Mouse (Mus musculus) embryonic stem cell, embryonic (primary cell): ENCODE measurements around the gene Snap25.

ENCODE experiments used
- CTCF ChIA-PET, 4 experiments: fragments of 300-600 bp in 2 of 4; fragments of 350-600 bp in 2 of 4; sonication (Branson Sonifier 250); formaldehyde crosslinking; loops; one replicate each; lab custom pipeline; 2022; ENCODE audit warnings: inconsistent platforms in 2 of 4; lab: Charles Lee
- POLR2A ChIA-PET, 4 experiments: fragments of 300-600 bp in 2 of 4; fragments of 350-600 bp in 2 of 4; sonication (Branson Sonifier 250); formaldehyde crosslinking; loops; one replicate each; lab custom pipeline; 2022; ENCODE audit warnings: antibody characterized with exemption in 4 of 4, inconsistent platforms in 1 of 4; lab: Charles Lee

Gene Snap25

GRCm38 (mm10) chr2:136778674-136779073 is 65.4 kb downstream of the Snap25 start:
- POLR2A ChIA-PET: interaction anchor here in 2 of 4 experiments (0.7 to 1.5 kb wide), 4 partner anchors 8 to 113 kb away, joined by 3 to 5 read pairs (median 4); partner anchors contain the start of genes AL731706.1 (in 2 of the 2), Mkks (in 2 of the 2) and Slx4ip (in 2 of the 2)
- CTCF ChIA-PET: no interaction called here

- CTCF ChIA-PET: no interaction called here
These were observed 67.0 kb downstream of the Snap25 start for GRCm38 (mm10) chr2:136780268-136780667.

GRCm38 (mm10) chr2:136784310-136784709 is 71.1 kb downstream of the Snap25 start:
- ChIA-PET POLR2A (no interaction called here), CTCF (no interaction called here)

More at GRCm38 (mm10) chr2:136780268-136780667, 67.0 kb downstream of the Snap25 start:
- POLR2A ChIA-PET: no interaction called here

GRCm38 (mm10) chr2:136788379-136788778 is 75.1 kb downstream of the Snap25 start:
- ChIA-PET POLR2A (no interaction called here), CTCF (no interaction called here)

- ChIA-PET POLR2A (no interaction called here), CTCF (no interaction called here)
These were observed 83.3 kb downstream of the Snap25 start for GRCm38 (mm10) chr2:136796518-136796917.

- ChIA-PET CTCF (no interaction called here), POLR2A (interaction anchor here in 1 of 4 experiments (0.5 kb wide), 1 partner anchor 93 kb away, joined by 3 read pairs; no protein-coding TSS in a partner anchor)
These were observed 85.7 kb downstream of the Snap25 start for GRCm38 (mm10) chr2:136798887-136799430.

GRCm38 (mm10) chr2:136801102-136801501 is 87.8 kb downstream of the Snap25 start:
- ChIA-PET POLR2A (no interaction called here), CTCF (no interaction called here)

GRCm38 (mm10) chr2:136802076-136802475 is 88.8 kb downstream of the Snap25 start:
- CTCF ChIA-PET: no interaction called here
- POLR2A ChIA-PET: no interaction called here

GRCm38 (mm10) chr2:136803142-136803541 is 89.9 kb downstream of the Snap25 start:
- ChIA-PET CTCF (no interaction called here), POLR2A (no interaction called here)

GRCm38 (mm10) chr2:136807992-136808726 is 94.9 kb downstream of the Snap25 start:
- POLR2A ChIA-PET: no interaction called here
- CTCF ChIA-PET: no interaction called here

GRCm38 (mm10) chr2:136811331-136811730 is 98.1 kb downstream of the Snap25 start:
- CTCF ChIA-PET: no interaction called here
- POLR2A ChIA-PET: no interaction called here

- ChIA-PET CTCF (no interaction called here), POLR2A (interaction anchor here in 1 of 4 experiments (1.2 kb wide), 1 partner anchor 74 kb away, joined by 3 read pairs; the partner anchor contains the start of genes AL731706.1, Mkks and Slx4ip)
These were observed 103.6 kb downstream of the Snap25 start for GRCm38 (mm10) chr2:136816717-136817400.

GRCm38 (mm10) chr2:136823751-136824716 is 110.8 kb downstream of the Snap25 start:
- ChIA-PET CTCF (no interaction called here), POLR2A (no interaction called here)

GRCm38 (mm10) chr2:136827612-136828011 is 114.4 kb downstream of the Snap25 start:
- POLR2A ChIA-PET: no interaction called here
- CTCF ChIA-PET: no interaction called here
